Mouse (Mus musculus) forebrain, embryonic 16.5 days (tissue): ENCODE results near the gene Clrn2. TPM values are rescaled to one million over a fixed set of nuclear protein-coding genes. Genes with fewer than 3 reads are reported as not detected.

ENCODE experiments used
- ATAC-seq: fragments of 200-750 bp; cut with Nextera tagmentation; 2 replicates; pipeline ENCODE4 v1.8.0; 2017; ENCODE audit warnings: mild to moderate bottlenecking, moderate library complexity
- H3K27ac ChIP-seq: fragments of 300-500 bp; sonication (generic); 2 replicates; pipeline ENCODE4 v1.5.1; 2014; ENCODE audit warnings: low read length, control low read depth
- H3K27me3 ChIP-seq: fragments of 300-500 bp; sonication (generic); replicated peaks from 2 replicates; pipeline ENCODE4 v1.6.1; 2014; ENCODE audit warnings: low read length; ENCODE audit not compliant: control insufficient read depth, insufficient read depth
- H3K36me3 ChIP-seq: fragments of 300-500 bp; sonication (generic); 2 replicates; pipeline ENCODE4 v1.6.1; 2014; ENCODE audit not compliant: control insufficient read depth, insufficient read depth
- H3K4me1 ChIP-seq: fragments of 300-500 bp; sonication (generic); replicated peaks from 2 replicates; pipeline ENCODE4 v1.6.1; 2014; ENCODE audit warnings: low read length; ENCODE audit not compliant: control insufficient read depth, insufficient read depth
- H3K4me2 ChIP-seq: fragments of 300-500 bp; sonication (generic); 2 replicates; pipeline ENCODE4 v1.6.1; 2014; ENCODE audit warnings: mild to moderate bottlenecking, low read length, control low read depth
- H3K4me3 ChIP-seq: fragments of 300-500 bp; sonication (generic); replicated peaks from 2 replicates; pipeline ENCODE4 v1.5.1; 2014; ENCODE audit warnings: mild to moderate bottlenecking, low read length, control low read depth
- H3K9ac ChIP-seq: fragments of 300-500 bp; sonication (generic); replicated peaks from 2 replicates; pipeline ENCODE4 v1.6.1; 2014; ENCODE audit warnings: low read depth, low read length, control low read depth
- H3K9me3 ChIP-seq: fragments of 300-500 bp; sonication (generic); 2 replicates; pipeline ENCODE4 v1.6.1; 2016; ENCODE audit warnings: low read length; ENCODE audit not compliant: control insufficient read depth
- WGBS: fragments of 180-500 bp; shearing (Covaris S2); extraction: QIAGEN DNeasy Blood & Tissue Kit; methylation state at CpG from one replicate; pipeline ENCODE4 v1.1.7; 2014; 5-methylcytosine and 5-hydroxymethylcytosine counted together
- polyA plus RNA-seq: library from polyadenylated mRNA; unstranded; fragments of >200 nt; fragmentation: Nextera tagmentation; extraction: Ambion mirVana; gene quantifications from 2 replicates; pipeline ENCODE4 v1.2.1, GENCODE M21; 2015

The Clrn2 gene
- polyA plus RNA-seq, 1 experiment from 2014 or later, result not detected

DNA sequence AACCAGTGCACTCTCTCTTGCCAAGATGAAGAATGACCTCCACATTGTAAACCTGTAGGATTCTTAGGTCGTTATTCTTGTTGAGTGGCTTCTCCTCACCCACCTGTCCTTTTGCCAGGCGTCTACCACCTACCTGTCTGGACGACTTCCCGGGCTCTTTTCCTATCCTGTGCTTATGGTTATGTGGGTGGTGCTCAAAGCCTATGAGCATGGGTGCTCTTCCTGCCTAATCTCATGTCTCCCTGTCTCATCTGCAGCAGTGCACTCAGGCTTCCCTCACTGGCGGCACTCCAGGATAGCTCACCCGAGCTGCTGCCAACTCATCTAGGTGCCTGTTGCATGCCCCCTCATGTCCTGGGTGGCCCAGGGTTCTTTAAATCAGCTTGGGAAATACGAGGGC lies 24.1 kb downstream of the Clrn2 start:
- no peaks in the 10 kb centered on the region for H3K36me3 ChIP-seq
- H3K27ac ChIP-seq, result no peak overlapping the region
- ATAC-seq, result no peak
- peaks cover 12% of the 10 kb centered on the region for H3K4me1 ChIP-seq
- H3K9ac ChIP-seq, result no peak overlapping the region
- WGBS, result 77% methylated on average over 7 of the region's 7 CpGs
- H3K27me3 ChIP-seq, result no peaks in the 10 kb centered on the region
- H3K9me3 ChIP-seq, result no peaks in the 10 kb centered on the region
- H3K4me2 ChIP-seq, result no peak overlapping the region
- H3K4me3 ChIP-seq, result no peak overlapping the region

DNA sequence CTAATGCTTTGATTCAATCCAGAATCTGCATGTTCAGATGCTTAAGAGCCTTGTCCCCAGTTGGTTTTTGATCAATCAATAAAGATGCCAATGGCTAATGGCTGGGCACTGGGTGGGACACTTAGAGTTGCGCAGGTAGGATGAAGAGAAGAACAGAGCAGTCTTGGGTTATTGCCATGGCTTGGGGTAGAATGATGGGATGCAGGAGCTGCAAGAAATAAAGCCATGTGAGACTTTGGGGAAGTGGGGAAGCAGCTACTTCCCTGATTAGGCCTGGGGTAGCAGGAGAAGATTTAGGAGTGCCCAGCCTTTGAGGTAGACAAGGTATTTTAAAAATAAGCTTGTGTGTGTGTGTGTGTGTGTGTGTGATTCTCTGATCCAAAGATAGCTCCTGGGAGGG lies 26.5 kb downstream of the Clrn2 start:
- no peak overlapping the region for H3K4me2 ChIP-seq
- ATAC-seq, result no peak
- no peak overlapping the region for H3K9ac ChIP-seq
- H3K4me3 ChIP-seq, result no peak overlapping the region
- H3K4me1 ChIP-seq, result peaks cover 4% of the 10 kb centered on the region
- no peaks in the 10 kb centered on the region for H3K9me3 ChIP-seq
- WGBS, result 93% methylated on average over 1 of the region's 1 CpGs
- no peak overlapping the region for H3K27ac ChIP-seq
- no peaks in the 10 kb centered on the region for H3K27me3 ChIP-seq
- no peaks in the 10 kb centered on the region for H3K36me3 ChIP-seq

DNA sequence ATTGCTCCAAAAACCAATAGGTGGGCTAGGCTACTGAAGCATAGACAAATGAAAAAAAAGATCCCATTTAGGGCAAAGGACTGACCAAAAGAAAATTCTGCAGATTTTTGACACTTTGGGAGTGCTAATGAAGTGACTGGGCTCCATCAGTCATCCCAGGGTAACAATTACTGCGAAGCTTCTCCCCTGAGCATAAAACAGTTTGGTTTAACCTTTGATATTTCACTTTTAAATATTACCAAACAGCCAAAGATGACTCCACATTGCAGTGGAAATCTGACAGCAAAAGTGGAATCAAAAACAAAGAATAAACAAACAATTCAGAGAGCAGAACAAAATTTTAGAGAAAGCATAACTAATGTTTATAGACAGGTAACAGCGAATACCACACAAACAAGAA lies 27.6 kb downstream of the Clrn2 start:
- Histone ChIP-seq H3K36me3 (no peaks in the 10 kb centered on the region), H3K4me2 (no peak overlapping the region), H3K9ac (no peak overlapping the region), H3K27ac (no peak overlapping the region), H3K9me3 (no peaks in the 10 kb centered on the region), H3K4me1 (peaks cover 3% of the 10 kb centered on the region), H3K27me3 (no peaks in the 10 kb centered on the region), H3K4me3 (no peak overlapping the region)
- WGBS, result 94% methylated on average over 2 of the region's 2 CpGs
- no peak for ATAC-seq

DNA sequence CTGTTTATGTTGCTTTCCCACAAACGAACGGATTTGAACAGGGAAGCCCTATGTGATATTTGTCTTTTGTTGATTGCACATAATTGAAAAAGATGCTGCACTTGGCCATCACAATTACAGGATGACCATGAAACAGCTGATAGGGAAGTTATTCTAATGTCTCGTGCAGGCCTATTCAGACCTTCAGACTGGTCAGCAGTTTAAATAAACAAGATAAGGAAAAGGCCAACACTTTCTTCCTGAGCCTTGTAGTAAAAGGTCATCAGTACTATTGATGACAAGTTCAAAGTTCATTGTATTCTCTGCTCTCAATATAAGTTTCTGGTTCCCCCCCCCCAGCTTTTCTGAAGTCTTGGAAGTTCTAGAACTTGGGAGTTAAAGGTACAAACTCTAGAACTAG lies 29.1 kb downstream of the Clrn2 start:
- no peak overlapping the region for H3K9ac ChIP-seq
- no peak for ATAC-seq
- no peaks in the 10 kb centered on the region for H3K4me1 ChIP-seq
- 87% methylated on average over 3 of the region's 3 CpGs for WGBS
- H3K27ac ChIP-seq, result no peak overlapping the region
- no peaks in the 10 kb centered on the region for H3K9me3 ChIP-seq
- H3K4me3 ChIP-seq, result no peak overlapping the region
- no peaks in the 10 kb centered on the region for H3K36me3 ChIP-seq
- H3K27me3 ChIP-seq, result no peaks in the 10 kb centered on the region
- no peak overlapping the region for H3K4me2 ChIP-seq

DNA sequence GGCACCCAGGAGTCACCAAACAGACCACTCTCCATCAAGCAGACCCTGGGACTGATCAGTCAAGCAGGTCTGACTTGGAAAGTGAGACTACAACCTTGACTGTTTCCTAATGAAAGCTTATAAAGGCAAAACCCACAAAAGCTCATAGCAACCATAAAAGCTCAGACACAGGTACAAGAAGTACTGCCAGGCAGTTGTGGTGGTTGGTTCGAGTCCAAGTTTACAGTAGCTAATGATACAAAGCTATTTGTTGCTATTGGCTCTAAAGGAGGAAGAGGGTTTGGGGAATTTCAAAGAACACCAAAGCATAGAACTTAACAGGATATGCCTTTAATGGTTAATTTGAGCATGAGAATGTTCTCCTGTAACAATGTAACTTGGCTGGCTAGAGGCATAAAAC lies 30.1 kb downstream of the Clrn2 start:
- H3K4me1 ChIP-seq, result no peaks in the 10 kb centered on the region
- H3K27me3 ChIP-seq, result no peaks in the 10 kb centered on the region
- no peak overlapping the region for H3K4me2 ChIP-seq
- H3K36me3 ChIP-seq, result no peaks in the 10 kb centered on the region
- no peak overlapping the region for H3K4me3 ChIP-seq
- H3K27ac ChIP-seq, result no peak overlapping the region
- 86% methylated on average over 1 of the region's 1 CpGs for WGBS
- no peak for ATAC-seq
- no peaks in the 10 kb centered on the region for H3K9me3 ChIP-seq
- H3K9ac ChIP-seq, result no peak overlapping the region

DNA sequence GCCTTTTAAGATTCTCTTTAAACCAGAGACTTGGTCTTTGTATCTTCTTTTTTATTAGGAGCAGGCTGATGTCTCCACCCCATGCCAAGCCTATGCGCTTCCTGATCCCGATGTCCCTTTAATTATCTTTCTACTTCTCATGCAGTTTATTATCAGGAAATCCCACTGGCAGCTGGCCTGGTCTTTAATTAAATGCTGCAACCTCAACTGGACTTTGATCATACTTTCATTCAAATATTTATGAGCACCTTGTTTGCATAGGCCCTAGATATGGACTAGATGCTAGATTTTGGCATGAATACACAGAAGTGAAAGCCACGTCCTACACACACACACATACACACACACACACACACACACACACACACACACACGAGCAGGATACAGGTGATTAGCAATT lies 38.2 kb downstream of the Clrn2 start:
- no peak overlapping the region for H3K4me3 ChIP-seq
- H3K27ac ChIP-seq, result no peak overlapping the region
- no peak for ATAC-seq
- peaks cover 12% of the 10 kb centered on the region for H3K4me1 ChIP-seq
- H3K9ac ChIP-seq, result no peak overlapping the region
- no peak overlapping the region for H3K4me2 ChIP-seq
- no peaks in the 10 kb centered on the region for H3K9me3 ChIP-seq
- no peaks in the 10 kb centered on the region for H3K27me3 ChIP-seq
- H3K36me3 ChIP-seq, result no peaks in the 10 kb centered on the region
- 40% methylated on average over 4 of the region's 4 CpGs for WGBS

- H3K27me3 ChIP-seq, result no peaks in the 10 kb centered on the region
- H3K9ac ChIP-seq, result peak within 1 kb of the TSS; percentile 74
- H3K9me3 ChIP-seq, result no peaks in the 10 kb centered on the region
- H3K4me3 ChIP-seq, result peak within 1 kb of the TSS; percentile 85
- peak; percentile 94 for ATAC-seq
- H3K4me1 ChIP-seq, result peaks cover 12% of the 10 kb centered on the region
- peak within 1 kb of the TSS; percentile 87 for H3K4me2 ChIP-seq
- no peak within 1 kb of the TSS for H3K27ac ChIP-seq
- no peaks in the 10 kb centered on the region for H3K36me3 ChIP-seq
- under 1% methylated on average over 78 of the region's 78 CpGs for WGBS
Measured at GRCm38 (mm10) chr5:45493191-45494092, 39.9 kb downstream of the Clrn2 start, which contains the start of gene Lap3. Gene Lap3, plus strand, starts transcription at chr5:45493374.

DNA sequence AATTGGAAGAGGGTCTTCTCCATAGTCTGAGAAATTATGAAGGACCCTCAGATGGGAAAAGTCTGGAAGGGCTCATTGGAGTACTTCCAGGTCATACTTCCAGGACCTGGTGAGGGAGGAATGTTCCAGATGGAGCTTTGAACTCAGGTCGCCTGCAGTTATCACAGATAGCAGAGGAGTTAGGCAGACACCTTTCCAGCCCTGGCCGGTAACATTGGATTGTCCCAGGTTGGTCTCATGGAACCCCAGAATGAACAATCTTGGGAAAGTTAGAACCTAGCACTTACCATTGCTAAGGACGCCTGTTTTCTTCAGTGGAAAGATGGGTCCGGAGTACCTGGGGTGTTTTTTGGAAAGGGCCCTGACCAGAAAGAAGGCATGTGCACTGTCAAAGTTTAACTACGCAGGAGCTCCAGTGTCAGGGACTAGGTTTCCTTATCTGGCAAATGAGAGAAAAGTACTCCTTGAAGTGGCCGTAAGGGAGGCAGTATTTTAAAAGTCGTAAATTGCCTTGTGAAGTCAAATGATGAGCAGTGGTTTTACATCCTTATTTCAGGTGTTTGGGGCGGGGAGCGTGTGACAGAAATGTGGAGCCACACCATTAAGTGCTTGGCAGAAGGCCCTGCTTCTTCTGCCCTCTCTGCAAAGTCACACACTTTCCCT lies 40.7 kb downstream of the Clrn2 start:
- ATAC-seq, result no peak
- no peak overlapping the region for H3K27ac ChIP-seq
- WGBS, result 67% methylated on average over 9 of the region's 9 CpGs

DNA sequence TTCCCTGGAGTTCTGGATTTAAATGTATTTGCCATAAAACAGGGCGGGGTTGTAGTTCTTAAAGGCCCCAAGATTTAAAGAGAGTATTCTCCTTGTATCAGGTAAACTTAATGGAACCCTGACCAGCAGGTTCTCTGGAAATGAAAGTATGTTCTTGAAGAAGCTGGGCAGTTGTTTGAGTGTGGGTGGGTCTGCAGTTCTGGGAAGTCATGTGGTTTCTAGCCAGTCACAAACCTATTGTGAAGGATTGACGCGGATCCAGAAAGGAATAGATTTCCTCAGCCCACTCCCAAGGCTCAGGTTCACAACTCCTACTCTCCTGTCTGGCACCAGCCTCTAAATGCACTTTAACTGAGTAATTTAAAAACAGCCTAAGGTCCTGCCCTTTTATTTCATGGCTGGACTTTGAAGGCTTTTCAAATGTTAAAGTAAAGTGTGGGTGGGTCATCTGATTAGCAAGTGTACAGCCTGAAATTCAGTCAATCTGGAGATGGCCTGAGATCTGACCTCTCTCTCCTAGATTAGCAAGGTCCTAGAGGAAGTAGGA lies 42.0 kb downstream of the Clrn2 start:
- 91% methylated on average over 3 of the region's 3 CpGs for WGBS

More for the DNA sequence above, 40.7 kb downstream of the Clrn2 start:
- Histone ChIP-seq H3K4me1 (peaks cover 12% of the 10 kb centered on the region), H3K4me2 (peak overlapping the region; percentile 87), H3K9ac (peak overlapping the region; percentile 74), H3K27me3 (no peaks in the 10 kb centered on the region), H3K9me3 (no peaks in the 10 kb centered on the region), H3K4me3 (peak overlapping the region; percentile 85), H3K36me3 (no peaks in the 10 kb centered on the region)

More for the DNA sequence above, 42.0 kb downstream of the Clrn2 start:
- no peaks in the 10 kb centered on the region for H3K9me3 ChIP-seq
- H3K4me3 ChIP-seq, result no peak overlapping the region
- H3K27me3 ChIP-seq, result no peaks in the 10 kb centered on the region
- ATAC-seq, result no peak
- H3K4me2 ChIP-seq, result no peak overlapping the region
- peaks cover 12% of the 10 kb centered on the region for H3K4me1 ChIP-seq
- H3K36me3 ChIP-seq, result no peaks in the 10 kb centered on the region
- H3K27ac ChIP-seq, result no peak overlapping the region
- H3K9ac ChIP-seq, result no peak overlapping the region
